Mouse (Mus musculus): ENCODE measurements at regions not wholly inside any gene's neighbourhood (a gene's known extent, or its start where the extent isn't known, plus 50 kb on each side); places are given as distances from the start of the nearest gene placed in this dataset.

DNA sequence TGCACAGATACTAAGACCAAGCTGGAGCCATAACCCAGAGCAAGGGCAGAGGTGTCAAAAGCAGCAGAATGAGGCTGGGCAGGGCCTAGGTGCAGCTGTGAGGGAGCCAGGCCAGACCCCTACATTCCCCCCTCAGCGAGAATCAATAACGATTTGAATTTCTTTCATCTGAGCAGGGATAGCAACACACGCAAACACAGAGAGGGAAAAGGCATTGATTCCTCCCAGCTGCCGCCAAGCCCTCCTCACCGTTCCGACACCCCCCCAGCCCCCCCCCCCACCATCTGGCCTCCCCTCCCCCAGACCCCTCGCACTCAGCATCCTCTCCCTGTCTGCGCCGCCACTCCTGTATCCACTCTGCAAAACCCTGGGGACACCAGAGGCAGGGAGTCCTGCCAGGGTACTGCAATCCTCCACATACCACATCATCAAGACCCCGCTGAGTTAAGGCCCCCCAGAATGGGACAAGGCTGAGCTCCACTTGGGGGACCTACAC lies 166.9 kb downstream of the 3100002H09Rik start:
- CTCF ChIA-PET = no interaction called here
- in situ Hi-C loops (cut with MboI; ENCODE audit: low pct_unique_long_range_greater_than_20kb) = no loop called here
- DNase-seq (ENCODE audit: low read depth, low spot score) = no peak
- TF ChIP-seq CTCF (IDR thresholded peaks at IDR 0.05) = no peak
- POLR2A ChIA-PET = no interaction called here
- peaks cover 31% of the 10 kb centered on the region for H3K27me3 ChIP-seq
- ATAC-seq = no peak

GRCm38 (mm10) chr4:124443130-124443503 lies 167.5 kb downstream of the 3100002H09Rik start:
- no peak for TF ChIP-seq CTCF (IDR thresholded peaks at IDR 0.05)
- in situ Hi-C loops (cut with MboI; ENCODE audit: low pct_unique_long_range_greater_than_20kb) = no loop called here
- DNase-seq (ENCODE audit: low read depth, low spot score) = no peak
- ATAC-seq = no peak
- peaks cover 31% of the 10 kb centered on the region for H3K27me3 ChIP-seq
- ChIA-PET CTCF (no interaction called here), POLR2A (no interaction called here)

GRCm38 (mm10) chr4:124442491-124443129 lies 168.0 kb downstream of the 3100002H09Rik start:
- CTCF ChIA-PET = no interaction called here
- in situ Hi-C loops (cut with MboI; ENCODE audit: low pct_unique_long_range_greater_than_20kb) = no loop called here
- no peak for TF ChIP-seq CTCF (IDR thresholded peaks at IDR 0.05)
- ATAC-seq = no peak
- no peak for DNase-seq (ENCODE audit: low read depth, low spot score)
- POLR2A ChIA-PET = no interaction called here
- peaks cover 31% of the 10 kb centered on the region for H3K27me3 ChIP-seq

DNA sequence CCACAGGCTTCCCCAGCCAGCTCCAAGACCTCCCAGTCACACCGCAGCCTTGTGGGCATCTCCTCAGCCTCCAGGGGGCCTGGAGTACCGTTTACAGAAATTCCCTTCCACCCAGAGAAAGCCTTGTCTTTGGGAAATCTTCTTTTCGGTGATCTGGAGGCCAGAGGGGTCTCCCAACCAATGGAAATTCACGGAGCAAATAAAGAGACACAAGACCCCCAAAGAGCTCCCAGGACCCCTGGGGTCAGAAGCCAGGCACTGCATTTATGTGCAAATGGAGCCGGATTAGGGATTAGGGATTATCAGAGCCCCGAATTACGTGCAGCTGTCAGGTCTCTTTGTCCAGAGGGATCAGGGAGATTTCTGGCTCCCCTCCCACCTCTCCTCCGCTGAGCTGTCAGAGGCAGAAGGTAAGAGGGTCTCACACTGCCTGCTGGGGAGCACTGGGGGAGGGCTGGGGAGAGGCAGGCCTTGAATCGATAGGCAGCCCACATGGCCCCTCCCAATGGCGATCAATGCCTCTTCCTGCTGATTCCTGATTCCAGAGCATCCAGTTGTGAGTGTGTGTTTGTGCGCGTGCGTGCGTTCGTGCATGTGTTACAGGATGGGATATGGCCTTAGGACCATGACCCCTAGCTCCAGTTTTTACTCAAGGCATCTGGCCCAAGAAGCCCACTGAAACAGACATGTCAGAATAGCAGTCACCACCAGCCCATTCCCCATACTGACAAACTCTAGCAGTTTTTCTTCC lies 168.7 kb downstream of the 3100002H09Rik start:
- POLR2A ChIA-PET = no interaction called here
- no peak for DNase-seq (ENCODE audit: low read depth, low spot score)

DNA sequence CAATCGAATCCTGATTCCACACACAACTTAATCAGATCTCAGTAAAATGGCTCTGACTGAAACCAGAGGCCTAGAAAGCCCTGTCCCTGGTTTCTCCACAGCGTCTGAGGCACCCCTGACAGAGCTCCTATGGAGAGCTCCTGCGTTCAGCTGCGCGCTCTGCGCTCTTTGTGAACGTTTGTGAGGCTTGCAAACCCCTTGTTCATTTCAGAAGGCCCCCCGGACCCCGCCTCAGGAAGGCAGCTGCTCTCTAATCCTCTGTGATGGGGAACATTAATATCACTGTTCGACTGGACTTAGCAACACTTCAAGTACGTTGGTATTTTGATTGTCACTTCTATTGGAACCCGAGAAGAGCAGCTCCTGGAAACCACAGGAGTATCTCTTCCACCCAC lies 175.6 kb downstream of the 3100002H09Rik start:
- in situ Hi-C loops (cut with MboI; ENCODE audit: low pct_unique_long_range_greater_than_20kb) = no loop called here
- DNase-seq (ENCODE audit: low read depth, low spot score) (no peak), ATAC-seq (no peak)
- ChIA-PET CTCF (no interaction called here), POLR2A (no interaction called here)
- peaks cover 31% of the 10 kb centered on the region for H3K27me3 ChIP-seq
- TF ChIP-seq CTCF (IDR thresholded peaks at IDR 0.05) = no peak

More for the DNA sequence above, 168.7 kb downstream of the 3100002H09Rik start:
- CTCF ChIA-PET = no interaction called here
- ATAC-seq = no peak
- H3K27me3 ChIP-seq = peaks cover 30% of the 10 kb centered on the region
- TF ChIP-seq CTCF (IDR thresholded peaks at IDR 0.05) = no peak
- in situ Hi-C loops (cut with MboI; ENCODE audit: low pct_unique_long_range_greater_than_20kb) = no loop called here

DNA sequence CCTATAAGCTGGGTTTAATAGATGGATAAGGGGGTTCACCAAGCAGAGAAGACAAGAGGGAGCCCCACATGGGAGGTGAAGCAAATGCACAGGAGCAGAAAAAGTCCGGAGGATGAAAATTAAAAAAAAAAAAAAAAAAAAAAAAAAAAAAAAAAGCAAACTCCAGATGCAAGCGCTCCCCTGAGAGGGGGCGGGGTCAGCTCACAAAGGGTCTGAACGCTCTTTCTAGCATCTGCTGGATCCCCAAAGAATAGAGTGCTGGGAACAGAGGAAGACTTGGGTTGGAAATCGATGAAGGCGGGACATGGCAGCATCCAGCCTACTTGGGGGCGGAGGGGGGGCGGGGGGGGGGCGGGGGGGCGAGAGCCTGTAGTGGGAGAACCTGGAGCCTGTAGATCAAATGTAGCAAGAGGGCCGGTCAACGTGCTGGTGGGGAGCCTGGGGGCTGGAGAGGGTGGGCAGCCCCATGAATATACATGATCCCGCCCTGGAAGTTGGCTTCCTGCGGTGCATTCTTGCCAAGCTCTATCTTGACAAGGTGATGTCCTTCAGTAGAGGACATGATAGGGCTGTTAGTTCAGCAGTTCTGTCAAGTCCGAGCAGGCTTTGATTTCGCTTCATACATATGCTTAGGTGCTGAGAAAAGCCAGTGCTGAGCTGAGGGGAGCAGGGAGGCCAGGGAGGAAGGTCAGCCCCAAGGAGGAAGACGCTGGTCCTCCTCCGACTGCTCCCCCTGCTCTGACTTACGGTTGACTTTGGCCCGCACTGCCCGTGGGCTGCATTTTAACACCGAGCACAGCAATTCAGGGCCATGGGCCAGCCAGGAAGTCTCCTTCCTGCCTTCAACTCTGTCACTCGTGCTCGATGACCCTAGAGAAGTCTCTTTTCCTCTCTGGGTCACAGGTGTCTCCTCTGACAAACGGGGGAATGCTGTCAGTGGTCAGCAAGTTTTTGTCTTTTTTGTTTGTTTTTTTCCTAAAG lies 176.3 kb downstream of the 3100002H09Rik start:
- DNase-seq (ENCODE audit: low read depth, low spot score) (no peak), ATAC-seq (no peak)
- TF ChIP-seq CTCF (IDR thresholded peaks at IDR 0.05) = no peak
- ChIA-PET POLR2A (interaction anchor here (0.6 kb wide), 1 partner anchor 58 kb away, joined by 7 read pairs; no protein-coding TSS in a partner anchor), CTCF (no interaction called here)
- H3K27me3 ChIP-seq = peaks cover 28% of the 10 kb centered on the region
- in situ Hi-C loops (cut with MboI; ENCODE audit: low pct_unique_long_range_greater_than_20kb) = no loop called here

- ChIA-PET POLR2A (interaction anchor here (0.6 kb wide), 1 partner anchor 59 kb away, joined by 7 read pairs; no protein-coding TSS in a partner anchor), CTCF (no interaction called here)
- in situ Hi-C loops (cut with MboI; ENCODE audit: low pct_unique_long_range_greater_than_20kb) = no loop called here
- DNase-seq (ENCODE audit: low read depth, low spot score) = no peak
- H3K27me3 ChIP-seq = peaks cover 20% of the 10 kb centered on the region
- no peak for TF ChIP-seq CTCF (IDR thresholded peaks at IDR 0.05)
- no peak for ATAC-seq
These were observed 177.1 kb downstream of the 3100002H09Rik start for GRCm38 (mm10) chr4:124433506-124433905.

DNA sequence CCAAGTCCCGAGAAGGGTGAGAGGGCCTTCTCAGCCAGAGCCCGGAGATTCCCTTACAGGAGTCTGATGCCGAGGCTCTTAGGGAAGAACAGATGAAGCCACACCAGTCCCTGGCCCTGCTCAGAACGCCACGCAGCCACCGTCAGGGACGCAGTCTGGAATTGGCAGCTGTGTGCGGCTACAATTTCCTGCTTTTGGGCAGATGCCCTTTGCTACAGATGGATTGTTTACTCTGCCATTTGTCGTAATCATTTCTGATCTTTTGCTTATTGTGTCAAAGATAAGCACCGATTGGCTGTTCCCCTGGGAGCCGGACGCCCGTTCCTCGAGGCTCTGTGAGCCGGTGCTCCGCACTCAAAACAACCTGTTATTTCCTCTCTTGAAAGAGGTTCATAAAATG lies 179.4 kb downstream of the 3100002H09Rik start:
- ChIA-PET CTCF (no interaction called here), POLR2A (no interaction called here)
- in situ Hi-C loops (cut with MboI; ENCODE audit: low pct_unique_long_range_greater_than_20kb) = no loop called here
- peaks cover 20% of the 10 kb centered on the region for H3K27me3 ChIP-seq
- ATAC-seq (no peak), DNase-seq (ENCODE audit: low read depth, low spot score) (no peak)
- TF ChIP-seq CTCF (IDR thresholded peaks at IDR 0.05) = no peak

- in situ Hi-C loops (cut with MboI; ENCODE audit: low pct_unique_long_range_greater_than_20kb) = no loop called here
- DNase-seq (ENCODE audit: low read depth, low spot score) = no peak
- ChIA-PET CTCF (no interaction called here), POLR2A (no interaction called here)
- H3K27me3 ChIP-seq = peaks cover 18% of the 10 kb centered on the region
- no peak for TF ChIP-seq CTCF (IDR thresholded peaks at IDR 0.05)
- ATAC-seq = no peak
These were observed 181.8 kb downstream of the 3100002H09Rik start for GRCm38 (mm10) chr4:124428844-124429243.

DNA sequence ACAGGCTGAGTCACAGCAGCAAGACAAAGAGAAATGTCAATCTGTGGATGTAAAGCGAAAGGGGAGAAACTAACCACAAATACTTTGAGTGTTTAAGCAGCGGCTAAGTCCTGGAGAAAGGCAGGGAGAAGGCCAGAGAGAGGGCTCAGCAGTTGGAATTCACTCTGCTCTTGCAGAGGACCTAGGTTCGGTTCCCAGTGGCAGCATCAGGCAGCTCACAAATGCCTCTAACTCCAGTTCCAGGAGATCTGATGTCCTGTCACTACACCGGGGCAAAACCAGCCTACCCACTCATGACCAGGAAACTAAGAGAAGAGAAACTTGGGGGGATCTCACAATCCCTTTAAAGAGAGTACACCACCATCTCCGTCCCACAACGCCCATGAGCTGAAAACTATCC lies 188.2 kb downstream of the 3100002H09Rik start:
- no peak for TF ChIP-seq CTCF (IDR thresholded peaks at IDR 0.05)
- H3K27me3 ChIP-seq = no peaks in the 10 kb centered on the region
- no peak for ATAC-seq
- POLR2A ChIA-PET = no interaction called here
- CTCF ChIA-PET = interaction anchor here (1.3 kb wide), 1 partner anchor 9 kb away, joined by 4 read pairs; no protein-coding TSS in a partner anchor
- DNase-seq (ENCODE audit: low read depth, low spot score) = no peak
- in situ Hi-C loops (cut with MboI; ENCODE audit: low pct_unique_long_range_greater_than_20kb) = no loop called here
